Mouse (Mus musculus): ENCODE measurements around the gene Drc1. TPM values are rescaled to one million over a fixed set of nuclear protein-coding genes. Genes with fewer than 3 reads are reported as not detected.

The Drc1 gene
- total RNA-seq, 2 experiments from 2014 or later: 0.61 to 0.66 TPM

- no peak for DNase-seq (ENCODE audit: low spot score in 2 of 2)
Measured at GRCm38 (mm10) chr5:30285944-30286799, 5.0 kb downstream of the Drc1 start.

GRCm38 (mm10) chr5:30287106-30287882, 6.1 kb downstream of the Drc1 start:
- no peak for DNase-seq (ENCODE audit: low spot score in 2 of 2)

- no peak for DNase-seq (ENCODE audit: low spot score in 2 of 2)
Measured at GRCm38 (mm10) chr5:30340815-30341214, 59.6 kb downstream of the Drc1 start.

GRCm38 (mm10) chr5:30341601-30342365, 60.6 kb downstream of the Drc1 start:
- DNase-seq (ENCODE audit: low spot score in 2 of 2): no peak

GRCm38 (mm10) chr5:30342601-30343015, 61.4 kb downstream of the Drc1 start:
- DNase-seq (ENCODE audit: low spot score in 2 of 2): no peak

GRCm38 (mm10) chr5:30343107-30343506, 61.9 kb downstream of the Drc1 start:
- peak; percentile 61 to 64 for DNase-seq (ENCODE audit: low spot score in 2 of 2)

GRCm38 (mm10) chr5:30343886-30344285, 62.7 kb downstream of the Drc1 start:
- no peak for DNase-seq (ENCODE audit: low spot score in 2 of 2)

- DNase-seq (ENCODE audit: low spot score in 2 of 2): no peak
Measured at GRCm38 (mm10) chr5:30353605-30354004, 72.4 kb downstream of the Drc1 start.

- no peak for DNase-seq (ENCODE audit: low spot score in 2 of 2)
Measured at GRCm38 (mm10) chr5:30355114-30355513, 73.9 kb downstream of the Drc1 start.

- peak in 1 of 2 experiments; percentile 10 for DNase-seq (ENCODE audit: low spot score in 2 of 2)
Measured at GRCm38 (mm10) chr5:30355559-30356159, 74.5 kb downstream of the Drc1 start.

- DNase-seq (ENCODE audit: low spot score in 2 of 2): no peak
Measured at GRCm38 (mm10) chr5:30356647-30357046, 75.5 kb downstream of the Drc1 start.

GRCm38 (mm10) chr5:30358436-30359099, 77.4 kb downstream of the Drc1 start:
- DNase-seq (ENCODE audit: low spot score in 2 of 2): no peak

- DNase-seq (ENCODE audit: low spot score in 2 of 2): no peak
Measured at GRCm38 (mm10) chr5:30367405-30367804, 86.2 kb downstream of the Drc1 start.

- DNase-seq (ENCODE audit: low spot score in 2 of 2): no peak
Measured at GRCm38 (mm10) chr5:30369426-30369825, 88.2 kb downstream of the Drc1 start.

GRCm38 (mm10) chr5:30382876-30383275, 101.7 kb downstream of the Drc1 start:
- no peak for DNase-seq (ENCODE audit: low spot score in 2 of 2)

GRCm38 (mm10) chr5:30387726-30388125, 106.5 kb downstream of the Drc1 start:
- no peak for DNase-seq (ENCODE audit: low spot score in 2 of 2)

GRCm38 (mm10) chr5:30389836-30390235, 108.6 kb downstream of the Drc1 start:
- DNase-seq (ENCODE audit: low spot score in 2 of 2): peak in 1 of 2 experiments; percentile 10

- DNase-seq (ENCODE audit: low spot score in 2 of 2): peak; percentile 74 to 75
Measured at GRCm38 (mm10) chr5:30391473-30391872, 110.3 kb downstream of the Drc1 start.

- DNase-seq (ENCODE audit: low spot score in 2 of 2): no peak
Measured at GRCm38 (mm10) chr5:30400521-30400920, 119.3 kb downstream of the Drc1 start.

GRCm38 (mm10) chr5:30401165-30401564, 120.0 kb downstream of the Drc1 start:
- DNase-seq (ENCODE audit: low spot score in 2 of 2): no peak

Measured in adrenal gland, adult 18-20 months (tissue).